Mouse (Mus musculus): ENCODE measurements around the gene Isg15. TPM values are rescaled to one million over a fixed set of nuclear protein-coding genes. Genes with fewer than 3 reads are reported as not detected.

The Isg15 gene
- total RNA-seq, 2 experiments from 2014 or later = not detected

- DNase-seq = no peak
- intact Hi-C loops (cut with DNase I) = no loop called here
Measured at GRCm38 (mm10) chr4:156203413-156204131, 3.0 kb upstream of the Isg15 start.

- intact Hi-C loops (cut with DNase I) = no loop called here
Measured at GRCm38 (mm10) chr4:156203001-156203412, 2.4 kb upstream of the Isg15 start, which contains the start of gene AW011738. AW011738 (plus strand) TSS chr4:156203304.

GRCm38 (mm10) chr4:156202462-156202893 is 1.9 kb upstream of the Isg15 start:
- intact Hi-C loops (cut with DNase I) = no loop called here
- DNase-seq = no peak

More at GRCm38 (mm10) chr4:156203001-156203412, 2.4 kb upstream of the Isg15 start, which contains the start of gene AW011738:
- DNase-seq = peak; percentile 73

GRCm38 (mm10) chr4:156197829-156198205 is 2.8 kb downstream of the Isg15 start:
- DNase-seq = peak; percentile 93
- intact Hi-C loops (cut with DNase I) = no loop called here

GRCm38 (mm10) chr4:156197131-156197828 is 3.3 kb downstream of the Isg15 start, which contains the start of gene Agrn:
Agrn (minus strand) TSS chr4:156197488.
- intact Hi-C loops (cut with DNase I) = no loop called here
- DNase-seq = peak; percentile 80

GRCm38 (mm10) chr4:156195927-156196870 is 4.4 kb downstream of the Isg15 start:
- peak; percentile 71 for DNase-seq
- intact Hi-C loops (cut with DNase I) = no loop called here

GRCm38 (mm10) chr4:156194346-156194745 is 6.3 kb downstream of the Isg15 start:
- intact Hi-C loops (cut with DNase I) = no loop called here
- no peak for DNase-seq

GRCm38 (mm10) chr4:156193906-156194305 is 6.7 kb downstream of the Isg15 start:
- intact Hi-C loops (cut with DNase I) = no loop called here

GRCm38 (mm10) chr4:156193200-156193590 is 7.4 kb downstream of the Isg15 start:
- intact Hi-C loops (cut with DNase I) = no loop called here
- no peak for DNase-seq

More at GRCm38 (mm10) chr4:156193906-156194305, 6.7 kb downstream of the Isg15 start:
- no peak for DNase-seq

GRCm38 (mm10) chr4:156192421-156193199 is 8.0 kb downstream of the Isg15 start:
- DNase-seq = peak; percentile 81
- intact Hi-C loops (cut with DNase I) = no loop called here

GRCm38 (mm10) chr4:156188811-156189323 is 11.8 kb downstream of the Isg15 start:
- DNase-seq = peak; percentile 74
- intact Hi-C loops (cut with DNase I) = no loop called here

GRCm38 (mm10) chr4:156188162-156188810 is 12.3 kb downstream of the Isg15 start:
- DNase-seq = no peak
- intact Hi-C loops (cut with DNase I) = no loop called here

- peak; percentile 38 for DNase-seq
- intact Hi-C loops (cut with DNase I) = no loop called here
Measured at GRCm38 (mm10) chr4:156185950-156186850, 14.4 kb downstream of the Isg15 start.

- no peak for DNase-seq
- intact Hi-C loops (cut with DNase I) = no loop called here
Measured at GRCm38 (mm10) chr4:156185456-156185949, 15.1 kb downstream of the Isg15 start.

GRCm38 (mm10) chr4:156184291-156184954 is 16.2 kb downstream of the Isg15 start:
- DNase-seq = no peak
- intact Hi-C loops (cut with DNase I) = no loop called here

GRCm38 (mm10) chr4:156183747-156184146 is 16.9 kb downstream of the Isg15 start:
- DNase-seq = no peak
- intact Hi-C loops (cut with DNase I) = no loop called here

- DNase-seq = no peak
- intact Hi-C loops (cut with DNase I) = loop anchor here (10.0 kb wide), 1 partner anchor 53 kb away; no protein-coding TSS in a partner anchor
Measured at GRCm38 (mm10) chr4:156177630-156178029, 23.0 kb downstream of the Isg15 start.

Measured in left cerebral cortex, postnatal 4 days (tissue).